Mouse (Mus musculus): ENCODE results near the gene Arsb. TPM values are rescaled to one million over a fixed set of nuclear protein-coding genes. Genes with fewer than 3 reads are reported as not detected.

The Arsb gene
- polyA plus RNA-seq, 1 experiment from 2014 or later, result 3.2 TPM

DNA sequence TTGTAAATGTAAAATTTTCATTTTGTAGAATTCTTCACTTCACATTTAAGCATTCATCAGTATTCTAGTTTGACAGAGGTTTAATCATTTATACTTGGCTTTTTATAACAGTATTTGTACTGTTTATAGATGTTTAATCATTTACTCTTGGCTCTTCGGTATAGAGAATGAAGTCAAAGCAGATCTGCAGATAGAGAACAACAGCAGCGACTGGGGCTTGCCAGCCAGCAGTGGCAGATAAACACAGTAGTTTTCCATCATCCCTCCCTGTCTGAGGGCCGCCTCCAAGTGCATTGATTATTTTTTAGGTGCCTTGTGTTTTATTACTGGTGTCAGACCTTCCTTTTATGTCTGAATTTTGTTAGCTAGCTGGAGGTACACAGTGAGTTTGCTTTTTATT, 118.6 kb downstream of the Arsb start:
- no peak for DNase-seq (ENCODE audit: low spot score)

GRCm38 (mm10) chr13:93891276-93891675, 119.8 kb downstream of the Arsb start:
- no peak for DNase-seq (ENCODE audit: low spot score)

GRCm38 (mm10) chr13:93892101-93892500, 120.7 kb downstream of the Arsb start:
- DNase-seq (ENCODE audit: low spot score), result no peak

- DNase-seq (ENCODE audit: low spot score), result peak; percentile 4
Observed at GRCm38 (mm10) chr13:93894105-93894504, 122.7 kb downstream of the Arsb start.

DNA sequence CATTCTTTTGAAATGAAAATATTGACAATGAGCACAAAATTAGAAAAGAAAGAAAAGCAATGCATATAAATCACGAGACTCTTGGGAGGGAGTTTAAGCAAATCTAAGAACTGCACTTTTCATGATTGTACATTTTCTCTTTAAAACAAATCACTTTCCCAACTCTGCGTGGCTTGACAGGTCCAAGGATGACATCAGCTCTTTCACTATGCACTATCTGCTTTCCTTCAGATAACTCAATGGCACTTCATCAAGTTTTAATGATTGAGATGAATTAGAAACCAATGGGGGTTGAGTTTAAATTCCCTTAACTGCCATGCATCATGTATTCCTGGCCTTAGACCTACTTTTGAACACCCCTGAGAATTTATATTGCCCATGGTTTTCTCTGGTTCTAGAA, 124.0 kb downstream of the Arsb start:
- DNase-seq (ENCODE audit: low spot score), result no peak

- peak; percentile 31 for DNase-seq (ENCODE audit: low spot score)
Observed at GRCm38 (mm10) chr13:93897943-93898826, 126.8 kb downstream of the Arsb start.

- DNase-seq (ENCODE audit: low spot score), result no peak
Observed at GRCm38 (mm10) chr13:93899378-93900256, 128.2 kb downstream of the Arsb start.

DNA sequence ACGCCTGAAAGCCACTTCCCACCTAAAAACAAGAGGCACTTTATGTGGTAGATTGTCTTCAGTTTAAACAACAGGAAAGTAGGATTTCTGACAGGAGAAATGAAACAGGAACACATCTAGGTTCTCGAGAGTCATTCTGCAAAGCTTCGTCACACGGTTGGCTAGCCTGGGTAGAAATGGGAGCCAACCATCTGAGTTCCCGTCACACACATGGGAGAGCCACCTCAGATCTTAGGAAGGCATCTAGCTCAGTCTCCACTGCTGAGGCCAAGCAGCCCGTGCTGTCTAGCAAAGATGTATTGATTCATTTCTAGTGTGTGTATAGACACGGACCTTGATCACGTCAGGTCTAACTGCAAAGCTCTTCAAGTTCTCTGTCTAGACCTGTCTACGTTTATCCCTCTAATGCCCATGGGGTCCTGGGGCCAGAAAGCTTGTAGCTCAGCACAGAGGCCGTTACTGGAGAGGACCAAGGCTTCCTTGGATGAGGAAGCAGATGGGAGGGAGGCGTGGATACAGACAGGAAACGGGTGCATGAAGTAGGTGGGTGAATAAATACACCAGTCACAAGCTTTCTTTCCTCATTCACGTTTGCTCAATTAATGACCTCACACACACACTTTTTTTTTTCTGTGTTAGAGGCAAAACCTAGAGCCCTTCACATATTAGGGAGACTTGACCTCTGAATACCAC, 129.7 kb downstream of the Arsb start:
- DNase-seq (ENCODE audit: low spot score), result no peak

DNA sequence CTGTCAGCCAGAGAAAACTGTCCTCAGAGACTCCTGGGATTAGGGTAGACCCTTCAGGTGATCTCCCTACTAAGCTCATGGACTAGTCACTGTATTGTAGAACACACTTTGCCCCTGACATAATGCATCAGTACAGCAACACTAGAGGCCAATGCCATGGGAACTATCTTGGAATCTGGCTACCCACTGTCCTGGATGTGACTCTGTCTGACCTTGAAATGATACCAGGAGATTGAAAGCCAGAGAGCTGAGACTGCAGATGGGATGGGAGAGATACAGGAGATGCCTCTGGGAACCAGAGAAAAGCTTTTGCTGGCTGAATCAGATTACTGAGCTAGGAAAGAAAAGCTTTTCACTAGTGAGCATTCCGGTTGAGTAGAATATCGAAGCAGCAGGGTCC, 130.7 kb downstream of the Arsb start:
- DNase-seq (ENCODE audit: low spot score), result no peak

- no peak for DNase-seq (ENCODE audit: low spot score)
Observed at GRCm38 (mm10) chr13:93906552-93907245, 135.3 kb downstream of the Arsb start.

DNA sequence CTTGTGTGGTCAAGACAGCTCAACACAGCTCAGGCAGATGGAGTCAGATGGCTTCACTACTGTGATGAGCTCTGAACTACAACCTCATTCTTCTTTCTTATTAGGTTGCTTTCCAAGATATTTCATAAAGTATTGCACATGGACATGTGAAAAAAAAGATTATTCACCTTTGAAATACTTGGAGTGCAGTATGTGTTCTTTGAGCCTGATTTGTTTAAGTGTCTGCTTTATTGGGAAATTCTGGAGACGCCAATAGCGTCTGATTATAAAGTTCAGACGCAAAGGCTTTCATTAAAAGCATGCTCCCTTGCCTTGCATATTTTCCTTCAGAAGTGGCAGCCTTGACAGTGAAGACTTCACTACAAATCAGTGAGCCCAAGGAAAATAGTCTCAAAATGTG, 136.5 kb downstream of the Arsb start:
- DNase-seq (ENCODE audit: low spot score), result no peak

DNA sequence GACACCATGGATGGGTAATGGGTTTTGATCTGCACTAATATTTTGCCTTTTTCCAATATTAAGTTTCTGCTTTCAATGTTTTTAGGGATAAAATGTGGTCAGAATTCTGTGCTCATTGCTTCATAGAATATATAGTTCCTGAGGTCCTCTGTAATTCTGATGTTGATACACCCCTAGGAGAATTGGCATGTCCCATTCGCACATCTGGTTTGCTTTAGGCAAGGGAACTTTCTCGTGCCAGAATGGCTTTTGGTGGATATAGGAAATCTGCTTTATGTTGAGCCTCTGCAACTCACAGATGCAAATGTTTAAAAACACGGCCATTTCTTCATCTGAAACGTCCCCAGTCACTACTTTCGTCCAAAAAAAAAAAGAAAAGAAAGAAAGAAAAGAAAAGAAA, 138.4 kb downstream of the Arsb start:
- DNase-seq (ENCODE audit: low spot score), result no peak

DNA sequence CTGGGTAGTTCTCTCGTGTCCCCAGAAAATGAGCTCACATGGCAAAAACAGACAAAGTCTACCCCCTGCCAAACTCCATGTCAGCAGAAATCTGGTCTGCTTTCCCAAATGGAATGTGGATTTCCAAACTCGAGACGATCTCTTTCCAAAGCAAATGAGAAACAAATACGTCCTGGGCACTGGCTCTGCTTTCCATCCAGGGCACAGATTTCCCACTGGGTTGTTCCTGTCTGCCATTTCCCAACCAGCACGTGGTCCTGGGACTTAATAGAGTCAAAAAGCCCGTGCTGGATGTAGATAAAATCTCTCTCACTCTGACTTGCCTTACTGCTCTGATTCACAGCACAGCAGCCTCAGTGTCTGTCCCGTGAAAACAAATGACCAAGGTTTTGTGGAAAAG, 139.6 kb downstream of the Arsb start:
- no peak for DNase-seq (ENCODE audit: low spot score)

GRCm38 (mm10) chr13:93912326-93912915, 141.0 kb downstream of the Arsb start:
- no peak for DNase-seq (ENCODE audit: low spot score)

- no peak for DNase-seq (ENCODE audit: low spot score)
Observed at GRCm38 (mm10) chr13:93914206-93914605, 142.8 kb downstream of the Arsb start.

DNA sequence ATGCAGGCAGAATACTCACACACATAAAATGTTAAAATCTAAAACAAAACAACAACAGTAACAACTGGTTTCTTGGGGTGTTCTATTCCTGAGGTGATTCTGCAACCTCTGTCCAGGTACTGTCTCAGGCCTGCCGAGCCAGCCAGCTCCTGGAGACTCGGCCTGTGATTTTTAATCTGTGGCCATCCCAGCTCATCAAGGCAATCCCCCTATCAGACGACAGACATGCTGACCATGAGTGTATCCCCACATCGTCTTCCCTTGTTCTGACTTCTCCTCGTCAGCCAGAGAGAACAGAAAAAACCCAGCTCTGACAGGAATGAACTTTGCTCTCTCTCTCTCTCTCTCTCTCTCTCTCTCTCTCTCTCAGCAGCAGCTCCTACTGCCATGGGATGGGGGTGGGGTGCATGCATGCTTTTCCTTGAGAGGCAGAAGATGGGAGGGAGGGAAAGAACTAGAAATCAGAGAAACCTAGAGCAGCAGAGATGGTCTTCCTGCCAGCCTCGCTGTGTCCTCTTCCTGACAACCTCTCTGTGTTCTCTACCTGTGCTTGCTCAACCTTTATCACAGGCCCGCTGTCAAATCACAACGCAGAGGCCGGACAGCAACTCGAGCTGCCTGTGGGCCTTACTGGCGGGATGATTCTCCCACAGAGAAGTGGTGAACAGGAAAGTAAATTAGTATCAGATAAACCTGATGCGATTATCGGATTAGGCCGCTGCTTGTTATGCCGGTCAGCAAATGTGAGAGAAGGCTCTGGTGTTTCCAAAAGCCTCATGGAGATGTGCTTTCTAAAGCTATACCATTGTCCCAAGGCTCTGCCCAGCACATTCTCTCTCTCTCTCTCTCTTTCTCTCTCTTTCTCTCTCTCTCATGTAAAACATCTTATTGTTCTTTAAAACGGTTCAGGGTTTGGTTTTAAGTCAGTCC, 144.5 kb downstream of the Arsb start:
- DNase-seq (ENCODE audit: low spot score), result no peak

- no peak for DNase-seq (ENCODE audit: low spot score)
Observed at GRCm38 (mm10) chr13:93919536-93919935, 148.1 kb downstream of the Arsb start.

- no peak for DNase-seq (ENCODE audit: low spot score)
Observed at GRCm38 (mm10) chr13:93920080-93920785, 148.8 kb downstream of the Arsb start.

DNA sequence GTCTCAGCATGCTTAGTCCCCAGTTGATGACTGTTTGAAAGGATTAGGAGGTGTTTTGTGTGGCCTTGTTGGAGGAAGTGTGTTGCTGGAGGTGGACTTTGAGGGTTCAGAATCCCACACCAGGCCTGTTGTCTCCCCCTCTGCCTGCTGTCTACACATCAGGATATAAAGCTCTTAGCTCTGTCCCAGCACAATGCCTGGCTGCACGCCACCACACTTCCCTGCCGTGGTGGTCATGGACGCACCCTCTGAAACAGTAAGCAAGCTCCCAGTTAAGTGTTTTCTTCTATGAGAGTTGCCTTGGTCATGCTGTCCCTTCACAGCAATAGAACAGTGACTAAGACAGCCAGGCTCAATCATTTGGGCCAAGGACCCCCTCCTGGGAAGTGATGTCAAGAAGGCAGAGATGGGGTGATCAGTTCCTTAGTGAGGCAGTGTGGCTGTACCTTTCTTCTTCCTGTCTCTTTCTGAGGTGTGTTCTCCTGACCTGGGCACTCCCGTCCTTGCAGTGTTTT, 149.4 kb downstream of the Arsb start:
- no peak for DNase-seq (ENCODE audit: low spot score)
